Mouse (Mus musculus) urinary bladder, postnatal 0 days (tissue): ENCODE measurements around the gene Trpc2. TPM values are rescaled to one million over a fixed set of nuclear protein-coding genes. Genes with fewer than 3 reads are reported as not detected.

Experiments used
- polyA plus RNA-seq: library from polyadenylated mRNA; unstranded; fragments of >200 nt; fragmentation: Nextera tagmentation; extraction: Ambion mirVana; gene quantifications from 2 replicates; pipeline ENCODE4 v1.2.1, GENCODE M21; 2015

The Trpc2 gene
- 0.08 TPM in 1 of 2 replicates, not detected in the other for polyA plus RNA-seq

DNA sequence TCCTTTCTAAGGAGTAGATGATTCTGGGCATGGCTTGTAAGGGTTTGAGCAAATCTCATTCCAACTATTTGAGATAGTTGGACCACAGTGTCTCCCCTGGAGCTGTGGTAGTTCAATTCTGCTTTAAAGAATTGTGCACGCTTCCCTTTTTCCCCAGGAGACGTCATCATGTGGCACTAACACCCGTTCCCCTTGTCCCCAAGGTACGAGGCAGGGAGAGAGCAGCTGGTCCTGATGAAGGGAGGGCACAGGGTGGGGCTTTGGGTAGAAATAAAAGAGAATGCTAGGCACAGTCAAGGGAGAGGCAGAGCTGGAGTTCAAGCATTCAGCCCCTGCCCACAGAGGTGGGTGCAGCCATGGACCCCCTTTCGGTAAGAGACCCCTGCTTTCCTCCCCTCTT lies at the start of gene Trpc2:
TSS of gene Trpc2 (plus strand) at position 301 of the 400 bp plus-strand sequence.

GRCm38 (mm10) chr7:102065046-102065891 lies 17.6 kb upstream of the Trpc2 start, which contains the start of the genes Rnf121, Xndc1 and Xntrpc:
Rnf121 (minus strand) TSS chr7:102065469.
Xndc1 (plus strand) TSS chr7:102065511.
Xntrpc (plus strand) TSS chr7:102065713.

GRCm38 (mm10) chr7:102101487-102101886 lies 18.6 kb downstream of the Trpc2 start, which contains the start of gene Art1:
Art1 (plus strand) TSS chr7:102101743.

GRCm38 (mm10) chr7:102109171-102109570 lies 26.3 kb downstream of the Trpc2 start, which contains the start of gene Art5:
Art5 (minus strand) TSS chr7:102109489.

DNA sequence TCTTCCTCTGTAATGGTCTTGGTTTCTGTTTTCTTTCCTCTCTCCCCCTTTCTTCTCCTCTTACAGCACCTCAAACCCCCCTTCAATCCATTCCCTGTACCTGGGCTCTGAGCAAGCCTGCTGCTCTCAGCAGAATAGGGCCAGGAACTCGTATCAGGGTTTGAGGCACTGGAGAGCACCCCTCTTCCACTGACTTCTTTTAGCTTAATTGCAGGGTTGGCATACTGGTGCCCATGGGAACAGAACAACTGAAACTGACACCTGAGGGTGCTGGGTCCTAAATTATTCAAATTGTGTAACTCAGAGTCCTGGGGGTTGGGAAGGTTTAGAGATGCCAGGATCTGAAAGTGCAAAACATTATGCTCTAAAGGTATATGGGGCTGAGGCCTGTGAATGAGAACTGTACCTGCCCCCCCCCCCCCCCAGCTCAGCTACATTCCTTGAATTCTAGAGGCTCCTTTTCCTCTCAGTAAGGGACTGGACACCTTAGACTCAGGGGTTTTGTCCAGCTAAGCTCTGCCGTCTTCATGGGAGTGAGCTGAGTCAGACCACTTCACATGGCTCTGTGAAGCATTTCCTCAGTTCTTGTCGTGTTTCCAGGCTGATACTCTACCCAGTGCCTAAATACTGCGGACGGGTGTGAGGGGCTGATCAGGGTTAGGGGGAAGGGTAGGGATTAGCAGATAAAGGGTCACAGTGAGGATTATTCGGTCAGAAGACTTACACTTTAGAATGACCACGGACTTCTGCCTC lies 33.8 kb downstream of the Trpc2 start, which contains the start of gene Chrna10:
TSS of gene Chrna10 (minus strand) at position 250 of the 753 bp plus-strand sequence.

Other genes starting within 250 kb of the Trpc2 start
- 18.1 and 21.6 TPM in 2 replicates for gene Inppl1, start 244.9 kb upstream of the Trpc2 start, polyA plus RNA-seq
- gene Folr2, start 225.9 kb upstream of the Trpc2 start, polyA plus RNA-seq = 8.9 and 41.0 TPM in 2 replicates
- gene Anapc15, start 219.4 kb upstream of the Trpc2 start, polyA plus RNA-seq = 47.4 and 49.6 TPM in 2 replicates
- gene Folr1, start 212.3 kb upstream of the Trpc2 start, polyA plus RNA-seq = 5.9 and 6.8 TPM in 2 replicates
- 127 and 137 TPM in 2 replicates for gene Lamtor1, start 177.2 kb upstream of the Trpc2 start, polyA plus RNA-seq
- 0.06 and 0.19 TPM in 2 replicates for gene Tomt, start 176.8 kb upstream of the Trpc2 start, polyA plus RNA-seq
- gene Lrrc51, start 149.2 kb upstream of the Trpc2 start, polyA plus RNA-seq = 7.6 and 8.7 TPM in 2 replicates
- gene Numa1, start 149.0 kb upstream of the Trpc2 start, polyA plus RNA-seq = 24.5 and 25.5 TPM in 2 replicates
- gene Il18bp, start 64.4 kb upstream of the Trpc2 start, polyA plus RNA-seq = 1.2 and 1.7 TPM in 2 replicates
- gene Rnf121, start 17.6 kb upstream of the Trpc2 start, polyA plus RNA-seq = 17.5 and 17.7 TPM in 2 replicates
- gene Xndc1, start 17.6 kb upstream of the Trpc2 start, polyA plus RNA-seq = 7.7 and 8.1 TPM in 2 replicates
- 0.12 and 0.18 TPM in 2 replicates for gene Xntrpc, start 17.4 kb upstream of the Trpc2 start, polyA plus RNA-seq
- gene Art1, start 18.6 kb downstream of the Trpc2 start, polyA plus RNA-seq = 0.12 TPM in 1 of 2 replicates, not detected in the other
- gene Art5, start 26.4 kb downstream of the Trpc2 start, polyA plus RNA-seq = 0.12 and 0.35 TPM in 2 replicates
- not detected in 2 replicates for gene Chrna10, start 33.7 kb downstream of the Trpc2 start, polyA plus RNA-seq
- gene Nup98, start 127.1 kb downstream of the Trpc2 start, polyA plus RNA-seq = 13.1 and 16.8 TPM in 2 replicates
- 77.6 and 80.8 TPM in 2 replicates for gene Pgap2, start 127.1 kb downstream of the Trpc2 start, polyA plus RNA-seq
- gene Rhog, start 172.9 kb downstream of the Trpc2 start, polyA plus RNA-seq = 67.7 and 84.5 TPM in 2 replicates
- 42.4 and 46.2 TPM in 2 replicates for gene Stim1, start 184.7 kb downstream of the Trpc2 start, polyA plus RNA-seq